Mouse (Mus musculus) intestine, postnatal 0 days (tissue): ENCODE measurements around the gene Tbc1d16. TPM values are rescaled to one million over a fixed set of nuclear protein-coding genes. Genes with fewer than 3 reads are reported as not detected.
"Not testable (repeated sequence)": the region's sequence is repeated elsewhere in the genome, so short reads cannot be mapped to it uniquely, and the experiment has no call there.

ENCODE experiments used
- ATAC-seq: fragments of 200-750 bp; cut with Nextera tagmentation; 2 replicates; pipeline ENCODE4 v1.8.0; 2017; ENCODE audit warnings: mild to moderate bottlenecking, moderate TSS enrichment, moderate library complexity
- H3K27ac ChIP-seq: fragments of 300-500 bp; sonication (generic); 2 replicates; pipeline ENCODE4 v1.5.1; 2014; ENCODE audit warnings: mild to moderate bottlenecking, low read depth, low read length, moderate library complexity
- H3K27me3 ChIP-seq: fragments of 300-500 bp; sonication (generic); replicated peaks from 2 replicates; pipeline ENCODE4 v1.6.1; 2014; ENCODE audit warnings: low read length, mixed read lengths; ENCODE audit not compliant: control insufficient read depth, insufficient read depth
- H3K36me3 ChIP-seq: fragments of 300-500 bp; sonication (generic); 2 replicates; pipeline ENCODE4 v1.6.1; 2014; ENCODE audit warnings: mild to moderate bottlenecking, moderate library complexity; ENCODE audit not compliant: control insufficient read depth, insufficient read depth
- H3K4me1 ChIP-seq: fragments of 300-500 bp; sonication (generic); replicated peaks from 2 replicates; pipeline ENCODE4 v1.6.1; 2014; ENCODE audit warnings: antibody characterized with exemption, low read length, mixed read lengths; ENCODE audit not compliant: control insufficient read depth, insufficient read depth
- H3K4me2 ChIP-seq: fragments of 300-500 bp; sonication (generic); replicated peaks from 2 replicates; pipeline ENCODE4 v1.6.1; 2014; ENCODE audit warnings: low read depth, mild to moderate bottlenecking, moderate library complexity
- H3K4me3 ChIP-seq: fragments of 300-500 bp; sonication (generic); 2 replicates; pipeline ENCODE4 v1.5.1; 2014; ENCODE audit warnings: low read depth, low read length
- H3K9ac ChIP-seq: fragments of 300-500 bp; sonication (generic); 2 replicates; pipeline ENCODE4 v1.6.1; 2014; ENCODE audit warnings: mild to moderate bottlenecking, low read depth, low read length
- H3K9me3 ChIP-seq: fragments of 300-500 bp; sonication (generic); 2 replicates; pipeline ENCODE4 v1.6.1; 2016; ENCODE audit warnings: mixed run types; ENCODE audit not compliant: control insufficient read depth
- CTCF ChIP-seq: sonication (generic); IDR thresholded peaks from 2 replicates; pipeline ENCODE4 v1.5.1; 2016; ENCODE audit warnings: low read depth, mild to moderate bottlenecking, control low read depth, antibody characterized with exemption, moderate library complexity
- WGBS: fragments of 180-500 bp; shearing (Covaris S2); extraction: QIAGEN DNeasy Blood & Tissue Kit; methylation state at CpG from one replicate; pipeline ENCODE4 v1.1.7; 2014; 5-methylcytosine and 5-hydroxymethylcytosine counted together
- polyA plus RNA-seq: library from polyadenylated mRNA; unstranded; fragments of >200 nt; fragmentation: Nextera tagmentation; extraction: Ambion mirVana; gene quantifications from 2 replicates; pipeline ENCODE4 v1.2.1, GENCODE M21; 2015

Tbc1d16 gene
- polyA plus RNA-seq: 3.8 and 4.5 TPM in 2 replicates

DNA sequence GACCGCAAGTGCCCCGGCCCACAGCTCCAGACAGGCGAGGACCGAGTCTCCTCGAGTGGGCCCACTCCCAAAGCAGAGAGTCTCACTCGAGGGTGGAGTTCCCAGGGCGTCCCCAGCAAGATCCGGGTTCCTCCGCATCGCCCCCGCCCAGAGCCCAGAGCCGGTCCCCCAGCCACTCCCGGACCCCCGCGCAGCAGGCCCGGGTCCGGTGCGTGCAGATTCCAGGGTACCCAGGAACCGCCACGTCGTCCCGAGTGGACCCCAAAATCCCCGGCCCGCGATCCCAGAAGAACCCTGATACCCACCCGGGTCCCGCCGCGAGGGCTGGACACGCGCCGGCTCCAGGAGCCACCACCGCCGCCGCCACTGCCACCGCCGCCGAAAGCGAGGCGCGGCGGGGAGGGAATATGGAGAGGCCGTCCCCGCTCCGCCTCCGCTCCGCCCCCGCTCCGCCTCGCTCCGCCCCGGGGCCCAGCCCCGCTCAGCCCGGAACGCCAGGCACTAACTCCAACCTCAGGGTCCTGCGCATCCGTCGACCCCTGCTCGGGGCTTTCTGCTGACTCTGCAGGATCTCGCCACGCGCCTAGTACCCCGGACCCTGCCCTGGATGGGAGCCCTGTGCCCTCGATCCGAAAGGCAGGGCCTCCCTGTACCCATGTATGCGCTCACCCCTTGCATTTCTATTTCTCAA is at the start of gene Tbc1d16, which contains the start of gene Ccdc40:
Gene Tbc1d16 (minus strand): TSS at position 409 of the 691 bp plus-strand sequence.
Gene Ccdc40 (plus strand): TSS at position 482 of the 691 bp plus-strand sequence.
- peak within 1 kb of the TSS; percentile 35; the same call in 1 of the 2 replicates for H3K27ac ChIP-seq
- peak within 1 kb of the TSS; percentile 64 for H3K4me3 ChIP-seq
- peak; percentile 80 for ATAC-seq
- H3K36me3 ChIP-seq: no peaks in the 10 kb centered on the region
- TF ChIP-seq CTCF: no peak
- no peaks in the 10 kb centered on the region for H3K4me1 ChIP-seq
- H3K9me3 ChIP-seq: no peaks in the 10 kb centered on the region
- peak within 1 kb of the TSS; percentile 71 for H3K9ac ChIP-seq
- WGBS: 1% methylated on average over 53 of the region's 66 CpGs
- H3K27me3 ChIP-seq: peaks cover 11% of the 10 kb centered on the region; the same call in 1 of the 2 replicates
- H3K4me2 ChIP-seq: peak within 1 kb of the TSS; percentile 99

DNA sequence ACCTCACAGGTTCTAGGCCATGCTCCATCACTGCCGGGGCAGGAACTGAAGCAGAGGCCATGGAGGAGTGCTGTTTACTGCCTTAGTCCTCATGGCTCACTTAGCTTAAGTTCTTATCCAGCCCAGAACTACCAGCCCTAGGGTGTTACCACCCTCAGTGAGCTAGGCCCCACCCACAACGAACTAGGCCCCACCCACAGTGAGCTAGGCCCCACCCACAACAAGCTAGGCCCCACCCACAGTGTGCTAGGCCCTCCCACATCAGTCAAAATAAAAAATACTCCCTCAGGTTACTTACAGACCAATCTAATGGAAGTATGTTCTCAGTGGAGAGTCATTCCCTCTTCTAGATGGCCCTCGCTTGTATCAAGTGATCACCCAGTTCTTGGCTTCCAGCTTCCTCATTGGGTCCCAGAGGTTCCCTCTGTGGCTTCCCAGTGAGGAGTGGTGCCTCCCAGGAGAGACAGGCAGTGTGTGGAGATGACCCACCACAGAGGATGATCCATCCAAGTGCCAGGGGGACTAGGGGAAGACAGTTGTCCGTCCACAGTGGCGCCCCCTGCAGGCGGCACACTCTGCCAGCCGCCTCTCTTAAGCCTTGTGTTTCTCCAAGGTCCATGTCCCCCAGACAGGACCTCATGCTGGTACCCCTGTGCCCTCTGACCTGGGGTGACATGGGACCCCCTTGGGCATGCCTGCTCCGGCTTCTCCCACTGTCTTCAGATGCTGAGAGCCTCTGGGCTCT is 45.1 kb upstream of the Tbc1d16 start:
- peak; percentile 58 for TF ChIP-seq CTCF
- ATAC-seq: no peak
- H3K9ac ChIP-seq: no peak overlapping the region

DNA sequence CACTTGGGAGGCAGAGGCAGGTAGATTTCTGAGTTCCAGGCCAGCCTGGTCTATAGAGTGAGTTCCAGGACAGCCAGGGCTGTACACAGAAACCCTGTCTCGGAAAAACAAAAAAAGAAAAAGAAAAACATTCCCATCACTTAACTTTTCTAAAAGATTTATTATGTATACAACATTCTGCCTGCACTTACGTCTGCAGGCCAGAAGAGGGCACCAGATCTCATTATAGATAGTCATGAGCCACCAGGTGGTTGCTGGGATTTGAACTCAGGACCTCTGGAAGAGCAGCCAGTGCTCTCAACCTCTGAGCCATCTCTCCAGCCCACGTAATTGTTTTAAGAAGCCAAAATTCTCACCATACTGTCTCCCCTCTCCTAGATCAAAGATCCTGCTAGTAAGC is 44.2 kb upstream of the Tbc1d16 start:
- TF ChIP-seq CTCF: peak; percentile 69
- H3K9ac ChIP-seq, ATAC-seq, H3K27ac ChIP-seq, H3K9me3 ChIP-seq, H3K27me3 ChIP-seq, H3K4me2 ChIP-seq, H3K4me1 ChIP-seq, H3K4me3 ChIP-seq: not testable (repeated sequence)
- H3K36me3 ChIP-seq: peaks cover 38% of the 10 kb centered on the region
- WGBS: 68% methylated on average over 3 of the region's 3 CpGs

More for the DNA sequence above, 45.1 kb upstream of the Tbc1d16 start:
- no peak overlapping the region for H3K4me3 ChIP-seq
- H3K4me1 ChIP-seq: no peaks in the 10 kb centered on the region
- WGBS: 83% methylated on average over 8 of the region's 8 CpGs
- H3K9me3 ChIP-seq: no peaks in the 10 kb centered on the region
- no peaks in the 10 kb centered on the region for H3K27me3 ChIP-seq
- H3K4me2 ChIP-seq: no peak overlapping the region
- H3K36me3 ChIP-seq: peaks cover 47% of the 10 kb centered on the region
- no peak overlapping the region for H3K27ac ChIP-seq

DNA sequence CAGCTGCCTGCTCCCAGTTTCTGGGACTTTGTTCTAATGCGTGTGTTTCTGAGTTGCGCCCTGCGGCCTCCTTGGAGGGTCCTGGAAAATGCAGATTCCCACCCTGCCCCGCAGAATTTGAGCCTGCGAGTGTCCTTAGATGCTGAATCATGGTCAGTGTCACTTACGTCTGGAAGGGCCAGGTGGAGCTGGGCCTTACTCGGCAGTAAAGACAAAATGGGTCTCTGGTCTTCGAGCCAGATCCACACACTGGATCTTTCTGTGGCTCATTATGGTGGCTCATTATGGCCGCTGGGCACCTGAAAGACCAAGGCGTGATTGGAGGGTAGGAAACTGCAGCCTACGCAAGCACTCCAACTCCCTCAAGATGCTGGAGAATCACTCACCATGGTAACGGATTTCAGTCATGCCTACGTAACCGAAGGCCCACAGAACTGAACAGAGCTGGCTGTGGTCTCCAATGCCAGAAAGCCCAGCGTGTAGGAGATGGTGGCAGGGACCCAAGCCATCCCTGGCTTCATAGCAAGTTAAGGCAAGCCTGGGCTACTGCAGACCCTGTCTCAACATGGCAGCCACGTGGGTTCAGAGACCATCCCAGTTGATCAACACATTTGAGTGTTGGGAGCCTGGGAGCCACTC is 40.4 kb upstream of the Tbc1d16 start:
- Histone ChIP-seq H3K9ac (peak overlapping the region; percentile 79; the same call in 1 of the 2 replicates), H3K27ac (peak overlapping the region; percentile 87; the same call in 1 of the 2 replicates), H3K27me3 (no peaks in the 10 kb centered on the region), H3K4me1 (no peaks in the 10 kb centered on the region), H3K4me3 (peak overlapping the region; percentile 64), H3K36me3 (peaks cover 13% of the 10 kb centered on the region), H3K9me3 (no peaks in the 10 kb centered on the region), H3K4me2 (peak overlapping the region; percentile 97)
- no peak for TF ChIP-seq CTCF
- 78% methylated on average over 16 of the region's 16 CpGs for WGBS
- ATAC-seq: no peak

DNA sequence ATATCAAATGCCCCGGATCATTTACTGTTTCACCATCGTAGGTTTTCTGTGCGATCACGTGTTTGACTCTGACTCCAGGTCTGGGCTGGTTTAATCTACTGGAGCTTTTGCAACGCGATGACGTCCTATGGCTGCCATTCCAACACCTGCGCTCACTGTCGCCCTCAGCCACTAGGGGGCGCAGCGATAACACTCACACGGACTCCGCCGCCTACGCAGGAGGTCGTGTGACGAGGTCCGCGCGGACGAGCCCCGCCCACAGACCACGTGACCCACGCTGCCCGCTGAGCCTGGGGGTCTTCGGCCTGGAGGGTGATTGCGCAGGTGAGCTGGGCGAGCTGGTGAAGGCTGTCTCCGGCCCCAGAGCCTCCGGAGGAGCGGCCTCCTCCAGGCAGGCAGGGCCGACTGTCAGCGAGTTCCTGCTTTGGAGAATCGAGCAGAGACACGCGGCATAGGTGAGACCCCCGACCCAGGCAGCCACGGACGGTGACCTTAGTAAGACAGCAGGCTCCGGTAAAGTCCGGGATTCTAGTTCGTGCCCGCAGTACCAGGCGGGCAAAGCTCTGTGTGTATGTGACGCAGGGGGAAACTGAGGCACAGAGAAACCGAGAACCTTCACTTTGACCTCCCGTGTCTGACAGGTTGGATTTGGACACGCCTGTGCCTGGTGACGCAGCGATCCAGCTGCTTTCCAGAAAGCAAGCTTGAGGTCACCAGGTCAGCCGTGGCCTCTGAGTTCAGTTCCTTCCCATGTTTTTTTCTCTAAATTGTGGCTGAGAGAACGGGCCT is 39.7 kb upstream of the Tbc1d16 start, which contains the start of gene Gaa:
Gene Gaa (plus strand): TSS at position 120 of the 789 bp plus-strand sequence.
- no peaks in the 10 kb centered on the region for H3K27me3 ChIP-seq
- no peaks in the 10 kb centered on the region for H3K4me1 ChIP-seq
- ATAC-seq: peak; percentile 83
- peak; percentile 100 for TF ChIP-seq CTCF
- H3K36me3 ChIP-seq: peaks cover 7% of the 10 kb centered on the region; the same call in 1 of the 2 replicates
- no peaks in the 10 kb centered on the region for H3K9me3 ChIP-seq
- WGBS: 2% methylated on average over 52 of the region's 52 CpGs
- peak within 1 kb of the TSS; percentile 79 for H3K9ac ChIP-seq
- H3K4me3 ChIP-seq: peak within 1 kb of the TSS; percentile 64
- peak within 1 kb of the TSS; percentile 97 for H3K4me2 ChIP-seq
- peak within 1 kb of the TSS; percentile 87 for H3K27ac ChIP-seq
